Mouse (Mus musculus): ENCODE data around the gene Efcab9. TPM values are rescaled to one million over a fixed set of nuclear protein-coding genes. Genes with fewer than 3 reads are reported as not detected.

The Efcab9 gene
- total RNA-seq, 2 experiments from 2014 or later = not detected

Other genes starting within 250 kb of the Efcab9 start
- 247 and 283 TPM in 2 replicates for gene Hba-a1, start 248.6 kb downstream of the Efcab9 start, total RNA-seq (2014; fragmentation: Nextera tagmentation)
- gene Hba-a1, start 248.6 kb downstream of the Efcab9 start, total RNA-seq (2017) = 19.7 and 99.3 TPM in 2 replicates
- gene Hbq1b, start 245.1 kb downstream of the Efcab9 start, total RNA-seq (2014; fragmentation: Nextera tagmentation) = not detected in 2 replicates
- not detected in 2 replicates for gene Hbq1b, start 245.1 kb downstream of the Efcab9 start, total RNA-seq (2017)
- gene Hba-a2, start 235.6 kb downstream of the Efcab9 start, total RNA-seq (2014; fragmentation: Nextera tagmentation) = 268 and 358 TPM in 2 replicates
- gene Hba-a2, start 235.6 kb downstream of the Efcab9 start, total RNA-seq (2017) = 121 and 343 TPM in 2 replicates
- not detected in 2 replicates for gene Hbq1a, start 232.0 kb downstream of the Efcab9 start, total RNA-seq (2014; fragmentation: Nextera tagmentation)
- not detected in 2 replicates for gene Hbq1a, start 232.0 kb downstream of the Efcab9 start, total RNA-seq (2017)
- 0.99 and 1.9 TPM in 2 replicates for gene Sh3pxd2b, start 184.3 kb downstream of the Efcab9 start, total RNA-seq (2014; fragmentation: Nextera tagmentation)
- 0.52 and 0.57 TPM in 2 replicates for gene Sh3pxd2b, start 184.3 kb downstream of the Efcab9 start, total RNA-seq (2017)
- gene Ubtd2, start 76.7 kb downstream of the Efcab9 start, total RNA-seq (2014; fragmentation: Nextera tagmentation) = 8.2 and 8.8 TPM in 2 replicates
- 6.4 TPM in 1 of 2 replicates, not detected in the other for gene Ubtd2, start 76.7 kb downstream of the Efcab9 start, total RNA-seq (2017)
- gene Stk10, start 1.2 kb upstream of the Efcab9 start, total RNA-seq (2014; fragmentation: Nextera tagmentation) = 11.3 and 16.1 TPM in 2 replicates
- gene Stk10, start 1.2 kb upstream of the Efcab9 start, total RNA-seq (2017) = 8.7 and 11.2 TPM in 2 replicates
- 30.9 and 40.5 TPM in 2 replicates for gene Fbxw11, start 110.6 kb upstream of the Efcab9 start, total RNA-seq (2014; fragmentation: Nextera tagmentation)
- 28.8 and 36.2 TPM in 2 replicates for gene Fbxw11, start 110.6 kb upstream of the Efcab9 start, total RNA-seq (2017)